Mouse (Mus musculus): Measurements from ENCODE around the gene Erich3.
A peak's percentile ranks its signal among the peaks of the same experiment; 100 is the strongest.
"Not testable (repeated sequence)": the region's sequence is repeated elsewhere in the genome, so short reads cannot be mapped to it uniquely, and the experiment has no call there.

The Erich3 gene

GRCm38 (mm10) chr3:154663545-154663944, at the start of gene Erich3:
Gene Erich3 (plus strand): TSS chr3:154663859.
- 0 out of 2 replicates have a peak, but pooled peaks have one; percentile 16 for ATAC-seq (ENCODE audit: insufficient number of reproducible peaks, low FRiP score, low TSS enrichment)

GRCm38 (mm10) chr3:154614771-154615170, 48.9 kb upstream of the Erich3 start:
- ATAC-seq (ENCODE audit: insufficient number of reproducible peaks, low FRiP score, low TSS enrichment) = no peak

- ATAC-seq (ENCODE audit: insufficient number of reproducible peaks, low FRiP score, low TSS enrichment) = no peak
These were observed 48.4 kb upstream of the Erich3 start for GRCm38 (mm10) chr3:154615304-154615703.

GRCm38 (mm10) chr3:154616106-154616505, 47.6 kb upstream of the Erich3 start:
- no peak for ATAC-seq (ENCODE audit: insufficient number of reproducible peaks, low FRiP score, low TSS enrichment)

GRCm38 (mm10) chr3:154628284-154628683, 35.4 kb upstream of the Erich3 start:
- ATAC-seq (ENCODE audit: insufficient number of reproducible peaks, low FRiP score, low TSS enrichment) = no peak; the same call in 1 of the 2 replicates

GRCm38 (mm10) chr3:154631281-154631680, 32.4 kb upstream of the Erich3 start:
- not testable (repeated sequence) for ATAC-seq (ENCODE audit: insufficient number of reproducible peaks, low FRiP score, low TSS enrichment)

GRCm38 (mm10) chr3:154633091-154633490, 30.6 kb upstream of the Erich3 start:
- no peak for ATAC-seq (ENCODE audit: insufficient number of reproducible peaks, low FRiP score, low TSS enrichment)

GRCm38 (mm10) chr3:154646638-154647442, 16.8 kb upstream of the Erich3 start:
- ATAC-seq (ENCODE audit: insufficient number of reproducible peaks, low FRiP score, low TSS enrichment) = peak; percentile 72

- 0 out of 2 replicates have a peak, but pooled peaks have one; percentile 20 for ATAC-seq (ENCODE audit: insufficient number of reproducible peaks, low FRiP score, low TSS enrichment)
These were observed 16.2 kb upstream of the Erich3 start for GRCm38 (mm10) chr3:154647443-154647780.

- no peak for ATAC-seq (ENCODE audit: insufficient number of reproducible peaks, low FRiP score, low TSS enrichment)
These were observed 14.0 kb upstream of the Erich3 start for GRCm38 (mm10) chr3:154649411-154650285.

GRCm38 (mm10) chr3:154651192-154651821, 12.4 kb upstream of the Erich3 start:
- no peak for ATAC-seq (ENCODE audit: insufficient number of reproducible peaks, low FRiP score, low TSS enrichment)

- peak; percentile 43; the same call in 1 of the 2 replicates for ATAC-seq (ENCODE audit: insufficient number of reproducible peaks, low FRiP score, low TSS enrichment)
These were observed 10.9 kb upstream of the Erich3 start for GRCm38 (mm10) chr3:154652581-154653420.

GRCm38 (mm10) chr3:154653454-154653853, 10.2 kb upstream of the Erich3 start:
- ATAC-seq (ENCODE audit: insufficient number of reproducible peaks, low FRiP score, low TSS enrichment) = no peak

GRCm38 (mm10) chr3:154654284-154654683, 9.4 kb upstream of the Erich3 start:
- ATAC-seq (ENCODE audit: insufficient number of reproducible peaks, low FRiP score, low TSS enrichment) = no peak

GRCm38 (mm10) chr3:154654901-154655300, 8.8 kb upstream of the Erich3 start:
- no peak for ATAC-seq (ENCODE audit: insufficient number of reproducible peaks, low FRiP score, low TSS enrichment)

- ATAC-seq (ENCODE audit: insufficient number of reproducible peaks, low FRiP score, low TSS enrichment) = no peak
These were observed 7.9 kb upstream of the Erich3 start for GRCm38 (mm10) chr3:154655711-154656110.

- peak; percentile 86 for ATAC-seq (ENCODE audit: insufficient number of reproducible peaks, low FRiP score, low TSS enrichment)
These were observed 420 bp downstream of the Erich3 start for GRCm38 (mm10) chr3:154663976-154664581.

- peak; percentile 27; the same call in 1 of the 2 replicates for ATAC-seq (ENCODE audit: insufficient number of reproducible peaks, low FRiP score, low TSS enrichment)
These were observed 977 bp downstream of the Erich3 start for GRCm38 (mm10) chr3:154664636-154665035.

GRCm38 (mm10) chr3:154668485-154668884, 4.8 kb downstream of the Erich3 start:
- no peak for ATAC-seq (ENCODE audit: insufficient number of reproducible peaks, low FRiP score, low TSS enrichment)

All from cerebellum, adult (tissue).